Mouse (Mus musculus): ENCODE measurements around the gene Epha10. TPM values are rescaled to one million over a fixed set of nuclear protein-coding genes. Genes with fewer than 3 reads are reported as not detected.

The Epha10 gene
- polyA plus RNA-seq, 1 experiment = not detected

DNA sequence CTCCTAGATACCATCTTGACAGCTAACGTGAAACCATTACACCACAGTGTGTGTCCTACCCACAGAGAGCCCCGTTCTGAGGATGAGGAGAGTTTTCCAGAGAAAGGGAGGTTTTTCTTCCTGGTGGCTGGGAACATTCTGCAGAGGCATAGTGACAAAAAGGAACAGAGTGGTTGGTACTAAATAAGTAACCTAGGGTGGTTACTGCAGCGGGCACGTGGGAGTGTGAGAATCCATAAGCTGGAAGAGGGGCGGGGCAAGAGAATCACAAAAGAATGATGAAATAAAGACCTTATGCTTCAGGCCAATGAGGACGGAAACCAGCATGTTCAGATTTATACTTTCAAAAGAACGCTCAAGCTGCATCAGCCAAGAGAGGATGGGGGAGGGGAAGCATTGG lies 8.0 kb downstream of the Epha10 start:
- H3K4me1 ChIP-seq (ENCODE audit: control insufficient read depth) = no peaks in the 10 kb centered on the region
- H3K36me3 ChIP-seq (ENCODE audit: control insufficient read depth) = no peaks in the 10 kb centered on the region
- peaks cover 46% of the 10 kb centered on the region for H3K27me3 ChIP-seq (ENCODE audit: control insufficient read depth)
- no peak for TF ChIP-seq GATA1 (IDR thresholded peaks at IDR 0.05; ENCODE audit: low read length)
- TF ChIP-seq TAL1 (IDR thresholded peaks at IDR 0.05; ENCODE audit: low read length) = no peak
- H3K9me3 ChIP-seq (ENCODE audit: control insufficient read depth, low read length) = no peaks in the 10 kb centered on the region
- no peak overlapping the region for H3K4me3 ChIP-seq (replicated peaks)

DNA sequence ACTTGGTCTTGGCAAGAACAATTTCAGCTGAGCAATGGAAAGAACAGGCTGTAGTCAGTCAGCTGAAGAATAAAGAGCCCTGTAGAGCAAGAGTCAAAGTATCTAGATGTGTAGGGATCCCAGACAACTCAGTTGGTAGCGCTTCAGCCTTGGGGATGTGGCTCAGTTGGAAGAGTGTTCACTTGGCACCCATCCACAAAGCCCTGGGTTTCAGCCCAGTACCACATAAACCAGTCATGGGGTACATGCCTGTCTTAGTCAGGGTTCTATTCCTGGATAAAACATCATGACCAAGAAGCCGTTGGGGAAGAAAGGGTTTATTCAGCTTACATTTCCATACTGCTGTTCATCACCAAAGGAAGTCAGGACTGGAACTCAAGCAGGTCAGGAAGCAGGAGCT lies 9.2 kb downstream of the Epha10 start:
- H3K4me1 ChIP-seq (ENCODE audit: control insufficient read depth) = no peaks in the 10 kb centered on the region
- H3K27me3 ChIP-seq (ENCODE audit: control insufficient read depth) = peaks cover 51% of the 10 kb centered on the region
- no peaks in the 10 kb centered on the region for H3K36me3 ChIP-seq (ENCODE audit: control insufficient read depth)
- no peak for TF ChIP-seq TAL1 (IDR thresholded peaks at IDR 0.05; ENCODE audit: low read length)
- no peak for TF ChIP-seq GATA1 (IDR thresholded peaks at IDR 0.05; ENCODE audit: low read length)
- H3K4me3 ChIP-seq (replicated peaks) = no peak overlapping the region
- no peaks in the 10 kb centered on the region; the same call in 1 of the 2 replicates for H3K9me3 ChIP-seq (ENCODE audit: control insufficient read depth, low read length)

DNA sequence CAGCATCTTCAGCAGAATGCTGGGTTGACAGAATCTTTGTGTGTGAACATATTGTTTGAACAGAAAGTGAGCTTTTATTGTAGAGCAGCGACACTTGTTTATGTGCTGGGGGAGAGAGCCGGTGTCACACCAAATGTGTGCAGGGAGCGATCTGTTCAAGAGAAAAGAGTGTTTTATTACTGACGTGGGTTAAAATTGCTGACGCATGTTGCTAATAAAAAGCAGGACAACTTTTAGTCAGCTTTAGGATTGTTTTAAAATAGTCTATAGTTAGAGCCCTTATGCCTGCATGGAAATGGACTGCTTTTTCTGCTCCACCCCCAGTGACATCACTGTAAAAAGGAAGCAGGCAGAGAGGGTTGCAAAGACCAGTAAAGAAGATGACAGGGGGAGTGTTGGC lies 10.1 kb downstream of the Epha10 start:
- peaks cover 54% of the 10 kb centered on the region for H3K27me3 ChIP-seq (ENCODE audit: control insufficient read depth)
- no peak overlapping the region for H3K4me3 ChIP-seq (replicated peaks)
- no peaks in the 10 kb centered on the region; the same call in 1 of the 2 replicates for H3K9me3 ChIP-seq (ENCODE audit: control insufficient read depth, low read length)
- no peaks in the 10 kb centered on the region for H3K4me1 ChIP-seq (ENCODE audit: control insufficient read depth)
- H3K36me3 ChIP-seq (ENCODE audit: control insufficient read depth) = no peaks in the 10 kb centered on the region
- TF ChIP-seq TAL1 (IDR thresholded peaks at IDR 0.05; ENCODE audit: low read length) (no peak), GATA1 (IDR thresholded peaks at IDR 0.05; ENCODE audit: low read length) (no peak)

DNA sequence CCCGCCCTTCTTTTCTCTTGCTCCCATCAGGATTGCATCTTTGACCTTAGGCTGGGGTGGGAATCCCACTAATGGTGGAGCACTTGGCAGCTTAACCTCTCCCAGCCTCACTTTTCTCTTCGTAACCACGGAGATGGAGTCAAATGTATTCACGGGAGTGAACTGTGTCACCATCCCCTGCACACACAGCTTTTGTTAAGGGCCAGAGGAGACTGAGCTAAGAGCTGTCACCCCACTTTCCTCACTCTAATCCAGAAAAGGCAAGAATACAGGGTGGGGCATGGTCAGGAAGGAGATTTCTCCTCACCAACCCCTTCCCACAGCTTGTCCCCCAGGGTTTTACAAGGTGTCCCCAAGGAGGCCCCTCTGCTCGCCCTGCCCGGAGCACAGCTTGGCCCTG lies 13.1 kb downstream of the Epha10 start:
- no peaks in the 10 kb centered on the region for H3K4me1 ChIP-seq (ENCODE audit: control insufficient read depth)
- TF ChIP-seq TAL1 (IDR thresholded peaks at IDR 0.05; ENCODE audit: low read length) (no peak), GATA1 (IDR thresholded peaks at IDR 0.05; ENCODE audit: low read length) (no peak)
- peaks cover 62% of the 10 kb centered on the region for H3K27me3 ChIP-seq (ENCODE audit: control insufficient read depth)
- no peaks in the 10 kb centered on the region for H3K36me3 ChIP-seq (ENCODE audit: control insufficient read depth)
- H3K9me3 ChIP-seq (ENCODE audit: control insufficient read depth, low read length) = no peaks in the 10 kb centered on the region; the same call in 1 of the 2 replicates
- H3K4me3 ChIP-seq (replicated peaks) = no peak overlapping the region

DNA sequence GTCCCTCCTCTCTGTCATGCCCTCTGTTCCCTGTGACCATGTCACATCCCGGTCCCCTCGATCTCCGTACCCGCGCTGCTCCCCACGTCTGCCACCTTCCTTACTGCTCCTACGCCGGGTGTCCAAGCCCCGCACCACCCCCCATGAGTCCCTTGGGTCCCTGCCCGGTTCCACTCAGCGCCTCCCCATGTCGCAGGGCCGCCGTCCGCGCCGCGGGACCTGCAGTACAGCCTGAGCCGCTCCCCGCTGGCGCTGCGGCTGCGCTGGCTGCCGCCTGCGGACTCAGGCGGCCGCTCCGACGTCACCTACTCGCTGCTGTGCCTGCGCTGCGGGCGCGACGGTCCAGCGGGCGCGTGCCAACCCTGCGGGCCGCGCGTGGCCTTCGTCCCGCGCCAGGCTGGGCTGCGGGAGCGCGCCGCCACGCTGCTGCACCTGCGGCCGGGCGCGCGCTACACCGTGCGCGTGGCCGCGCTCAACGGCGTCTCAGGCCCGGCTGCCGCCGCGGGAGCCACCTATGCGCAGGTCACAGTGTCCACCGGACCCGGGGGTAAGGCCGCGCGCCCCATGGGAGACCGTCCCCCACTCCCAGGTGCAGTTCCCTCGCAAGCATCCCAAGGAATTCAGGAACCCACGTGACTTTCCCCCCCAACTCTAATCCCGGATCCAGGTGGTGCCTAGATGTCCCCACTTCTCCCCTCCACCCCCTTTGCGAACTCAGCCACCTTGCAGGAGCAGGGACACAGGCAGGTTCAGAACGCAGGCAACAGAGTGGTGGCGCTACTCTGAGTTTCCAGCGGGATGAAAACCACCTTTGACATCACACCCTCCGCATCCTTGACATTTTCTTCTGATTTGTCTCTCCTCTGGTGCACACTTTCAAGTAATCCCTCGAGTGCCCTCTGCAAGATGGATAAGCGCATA lies 14.1 kb downstream of the Epha10 start:
- peaks cover 60% of the 10 kb centered on the region for H3K27me3 ChIP-seq (ENCODE audit: control insufficient read depth)
- H3K9me3 ChIP-seq (ENCODE audit: control insufficient read depth, low read length) = no peaks in the 10 kb centered on the region; the same call in 1 of the 2 replicates
- H3K36me3 ChIP-seq (ENCODE audit: control insufficient read depth) = no peaks in the 10 kb centered on the region
- TF ChIP-seq GATA1 (IDR thresholded peaks at IDR 0.05; ENCODE audit: low read length) (no peak), TAL1 (IDR thresholded peaks at IDR 0.05; ENCODE audit: low read length) (no peak)
- no peak overlapping the region for H3K4me3 ChIP-seq (replicated peaks)
- H3K4me1 ChIP-seq (ENCODE audit: control insufficient read depth) = peaks cover 4% of the 10 kb centered on the region

DNA sequence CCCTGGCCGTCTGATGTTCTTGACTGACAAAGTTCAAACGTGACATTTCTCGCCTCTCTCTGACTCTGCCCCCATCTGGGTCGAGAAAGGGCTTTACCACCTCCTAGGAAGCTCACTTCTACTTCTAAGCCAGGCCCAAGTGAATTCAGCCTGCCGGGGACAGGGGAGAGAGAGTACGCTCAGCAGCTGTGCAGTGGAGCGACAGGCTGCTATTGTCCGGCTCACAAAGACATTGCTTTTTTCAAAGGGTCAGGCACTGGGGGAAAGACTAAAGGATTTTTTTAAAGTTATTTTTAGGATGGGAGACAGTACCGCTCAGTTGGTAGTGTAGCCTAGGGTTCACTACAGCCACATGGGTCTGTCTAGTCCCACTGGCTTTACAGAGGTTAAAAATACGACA lies 17.7 kb downstream of the Epha10 start:
- Histone ChIP-seq H3K9me3 (ENCODE audit: control insufficient read depth, low read length) (no peaks in the 10 kb centered on the region; the same call in 1 of the 2 replicates), H3K27me3 (ENCODE audit: control insufficient read depth) (peaks cover 47% of the 10 kb centered on the region), H3K36me3 (ENCODE audit: control insufficient read depth) (no peaks in the 10 kb centered on the region), H3K4me3 (replicated peaks) (no peak overlapping the region), H3K4me1 (ENCODE audit: control insufficient read depth) (peaks cover 9% of the 10 kb centered on the region)
- TF ChIP-seq TAL1 (IDR thresholded peaks at IDR 0.05; ENCODE audit: low read length) = no peak
- no peak for TF ChIP-seq GATA1 (IDR thresholded peaks at IDR 0.05; ENCODE audit: low read length)

DNA sequence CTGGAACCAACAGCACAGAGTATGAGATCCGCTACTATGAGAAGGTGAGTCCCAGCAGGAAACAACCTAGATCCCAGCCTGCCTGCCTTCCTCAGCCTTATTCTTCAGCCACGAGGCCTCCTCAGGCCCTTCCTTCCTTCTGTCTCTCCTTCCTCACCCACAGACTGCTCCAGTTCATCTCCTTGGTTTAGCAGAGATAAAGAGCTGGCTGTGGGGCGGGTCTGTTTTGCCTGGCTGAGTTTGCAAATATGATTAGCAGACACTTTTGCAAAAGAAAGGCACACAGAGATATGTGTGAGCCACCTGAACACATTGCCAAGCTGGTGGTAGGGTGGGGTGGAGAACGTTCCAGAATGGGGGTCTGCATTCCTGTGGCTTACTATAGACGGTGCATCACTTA lies 19.2 kb downstream of the Epha10 start:
- H3K4me1 ChIP-seq (ENCODE audit: control insufficient read depth) = peaks cover 9% of the 10 kb centered on the region
- H3K4me3 ChIP-seq (replicated peaks) = no peak overlapping the region
- H3K36me3 ChIP-seq (ENCODE audit: control insufficient read depth) = no peaks in the 10 kb centered on the region
- H3K9me3 ChIP-seq (ENCODE audit: control insufficient read depth, low read length) = no peaks in the 10 kb centered on the region
- TF ChIP-seq TAL1 (IDR thresholded peaks at IDR 0.05; ENCODE audit: low read length) (no peak), GATA1 (IDR thresholded peaks at IDR 0.05; ENCODE audit: low read length) (no peak)
- H3K27me3 ChIP-seq (ENCODE audit: control insufficient read depth) = peaks cover 40% of the 10 kb centered on the region

DNA sequence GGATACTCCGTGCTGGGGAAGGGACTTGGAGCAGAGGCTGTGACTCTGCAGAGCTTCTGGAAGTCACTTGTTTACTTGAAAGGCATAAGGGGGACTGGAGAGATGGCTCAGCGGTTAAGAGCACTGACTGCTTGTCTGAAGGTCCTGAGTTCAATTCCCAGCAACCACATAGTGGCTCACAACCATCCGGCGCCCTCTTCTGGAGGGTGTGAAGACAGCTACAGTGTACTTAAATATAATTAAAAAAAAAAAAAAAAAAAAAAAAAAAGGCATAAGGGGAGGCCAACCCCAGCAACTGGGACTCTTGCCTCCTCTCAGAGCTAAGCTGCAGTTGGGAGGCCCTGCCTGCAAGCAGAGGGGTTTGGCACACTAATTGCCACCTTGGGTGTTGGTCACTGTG lies 24.7 kb downstream of the Epha10 start:
- H3K4me3 ChIP-seq (replicated peaks) = no peak overlapping the region
- TF ChIP-seq GATA1 (IDR thresholded peaks at IDR 0.05; ENCODE audit: low read length) (no peak), TAL1 (IDR thresholded peaks at IDR 0.05; ENCODE audit: low read length) (no peak)
- H3K4me1 ChIP-seq (ENCODE audit: control insufficient read depth) = peaks cover 2% of the 10 kb centered on the region
- peaks cover 21% of the 10 kb centered on the region for H3K27me3 ChIP-seq (ENCODE audit: control insufficient read depth)
- H3K36me3 ChIP-seq (ENCODE audit: control insufficient read depth) = no peaks in the 10 kb centered on the region
- H3K9me3 ChIP-seq (ENCODE audit: control insufficient read depth, low read length) = no peaks in the 10 kb centered on the region; the same call in 1 of the 2 replicates

DNA sequence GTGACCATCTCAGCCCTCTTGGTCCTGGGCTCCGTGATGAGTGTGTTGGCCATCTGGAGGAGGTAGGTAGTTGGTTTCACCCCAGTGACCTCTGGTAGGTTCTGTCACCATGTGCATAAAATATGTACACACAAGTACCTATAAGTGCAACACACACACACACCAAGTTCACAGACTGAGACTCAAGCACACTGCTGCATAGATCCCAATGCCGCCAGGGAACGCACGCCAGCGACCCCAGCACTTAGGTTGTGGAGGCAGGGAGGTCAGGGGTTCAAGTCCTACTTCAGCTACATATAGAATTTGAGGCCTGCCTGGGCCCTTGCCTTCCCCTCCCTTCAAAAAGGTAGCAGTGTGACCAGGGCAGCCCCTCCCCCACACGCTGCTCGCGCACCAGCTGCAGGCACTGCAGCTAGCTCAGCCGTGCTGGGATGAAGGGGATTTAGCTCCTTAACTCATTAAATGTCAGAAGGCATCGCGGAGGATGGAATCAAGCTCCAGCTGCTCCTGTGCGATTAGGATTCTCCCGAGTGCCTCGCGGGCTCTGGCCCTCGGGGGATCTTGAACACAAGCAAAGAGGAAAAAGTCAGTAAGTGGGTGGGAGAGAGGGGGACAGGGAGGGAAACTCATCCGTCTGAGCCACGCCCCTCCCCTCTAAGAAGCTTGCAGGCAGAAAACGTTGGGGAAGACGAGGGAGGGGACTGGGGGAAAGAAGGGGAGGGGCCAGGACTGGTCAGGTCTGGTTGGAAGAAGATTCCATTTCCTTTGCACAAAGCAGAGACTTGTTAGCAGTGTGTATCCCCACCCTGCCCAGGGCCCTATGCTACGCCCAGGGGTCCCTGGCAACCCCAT lies 25.5 kb downstream of the Epha10 start:
- Histone ChIP-seq H3K4me1 (ENCODE audit: control insufficient read depth) (no peaks in the 10 kb centered on the region; the same call in none of the 2 replicates), H3K4me3 (replicated peaks) (no peak overlapping the region), H3K27me3 (ENCODE audit: control insufficient read depth) (peaks cover 21% of the 10 kb centered on the region), H3K9me3 (ENCODE audit: control insufficient read depth, low read length) (no peaks in the 10 kb centered on the region; the same call in none of the 2 replicates), H3K36me3 (ENCODE audit: control insufficient read depth) (no peaks in the 10 kb centered on the region)
- no peak for TF ChIP-seq GATA1 (IDR thresholded peaks at IDR 0.05; ENCODE audit: low read length)
